Mouse (Mus musculus) layer of hippocampus, adult 11-12 months (tissue): ENCODE measurements around the gene Nup188.

ENCODE experiments used
- DNase-seq: peaks from one replicate; pipeline ENCODE4 v3.0.0; 2022; ENCODE audit warnings: low spot score

Nup188 gene

GRCm38 (mm10) chr2:30286192-30287026 lies at the start of gene Nup188, which contains the start of gene Dolk:
TSS of gene Nup188 (plus strand) at chr2:30286397.
TSS of gene Dolk (minus strand) at chr2:30286334.
- DNase-seq: peak; percentile 96

DNA sequence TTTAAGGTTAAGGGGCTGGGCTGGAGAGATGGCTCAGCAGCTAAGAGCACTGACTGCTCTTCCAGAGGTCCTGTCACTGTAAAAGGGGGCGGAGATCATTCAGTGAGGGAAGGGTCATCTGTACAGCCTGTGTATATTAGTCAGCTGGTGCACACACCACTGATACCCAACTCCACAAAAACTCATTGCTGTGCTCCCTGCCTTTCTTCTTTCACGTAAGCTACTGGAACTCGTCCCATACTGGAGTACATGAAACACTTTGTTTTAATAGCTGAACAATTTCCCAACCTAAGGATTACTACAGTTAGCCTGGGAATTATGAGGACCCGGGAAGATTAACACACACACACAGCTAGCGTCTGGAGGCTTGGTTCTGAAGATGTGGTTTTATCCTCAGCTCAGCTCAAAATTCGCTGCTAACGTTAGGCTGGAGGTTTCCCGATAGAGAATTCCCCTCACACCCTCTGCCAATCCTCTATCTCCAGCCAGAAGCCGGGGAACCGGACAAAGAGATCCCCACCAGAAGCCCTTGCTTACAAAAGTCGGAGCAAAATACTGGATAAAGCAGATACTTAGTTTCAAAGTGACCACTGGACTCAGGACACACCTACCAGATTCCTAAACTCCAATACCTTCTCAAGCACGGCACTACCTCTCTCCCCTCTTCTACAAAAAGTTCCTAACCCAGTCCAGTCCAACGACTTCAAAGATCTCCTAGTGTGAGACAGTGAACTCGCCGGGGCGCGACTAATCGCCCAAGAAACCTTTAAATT lies 49.6 kb upstream of the Nup188 start:
- DNase-seq: no peak

GRCm38 (mm10) chr2:30237199-30237880 lies 48.9 kb upstream of the Nup188 start, which contains the start of gene Lrrc8a:
TSS of gene Lrrc8a (plus strand) at chr2:30237715.
- peak; percentile 100 for DNase-seq

GRCm38 (mm10) chr2:30237881-30238280 lies 48.3 kb upstream of the Nup188 start:
- peak; percentile 65 for DNase-seq

DNA sequence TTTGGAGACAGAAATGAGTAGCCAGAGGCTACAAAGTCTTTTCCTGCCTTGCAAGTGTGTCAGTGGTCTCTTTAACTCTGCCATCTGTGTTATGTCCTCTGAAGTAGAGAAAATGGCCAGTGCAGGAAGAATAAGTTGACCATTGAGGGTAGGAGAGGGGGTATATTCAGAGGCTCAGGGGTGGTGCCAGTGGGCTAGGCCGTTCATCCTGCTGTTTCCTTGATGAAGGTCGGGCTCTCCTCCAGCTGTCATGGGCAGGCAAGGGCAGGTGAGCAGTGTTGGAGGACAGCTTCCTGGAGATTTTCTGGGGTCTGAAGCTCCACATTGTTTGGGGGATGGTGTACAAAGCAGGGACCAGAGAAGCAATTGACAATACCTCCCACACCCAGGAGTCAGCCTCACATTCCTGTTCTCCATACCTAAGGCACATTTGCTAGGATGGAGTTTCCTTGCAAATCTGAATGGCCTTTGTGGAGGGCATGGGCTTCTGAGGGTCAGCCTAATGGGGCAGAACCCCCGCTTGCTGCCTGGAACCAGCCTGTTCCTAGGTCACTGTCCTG lies 47.2 kb upstream of the Nup188 start:
- DNase-seq: no peak

- DNase-seq: no peak
Measured at GRCm38 (mm10) chr2:30239777-30240176, 46.4 kb upstream of the Nup188 start.

- DNase-seq: no peak
Measured at GRCm38 (mm10) chr2:30240267-30240666, 45.9 kb upstream of the Nup188 start, which contains the start of gene Gm28035. TSS of gene Gm28035 (plus strand) at chr2:30240567.

DNA sequence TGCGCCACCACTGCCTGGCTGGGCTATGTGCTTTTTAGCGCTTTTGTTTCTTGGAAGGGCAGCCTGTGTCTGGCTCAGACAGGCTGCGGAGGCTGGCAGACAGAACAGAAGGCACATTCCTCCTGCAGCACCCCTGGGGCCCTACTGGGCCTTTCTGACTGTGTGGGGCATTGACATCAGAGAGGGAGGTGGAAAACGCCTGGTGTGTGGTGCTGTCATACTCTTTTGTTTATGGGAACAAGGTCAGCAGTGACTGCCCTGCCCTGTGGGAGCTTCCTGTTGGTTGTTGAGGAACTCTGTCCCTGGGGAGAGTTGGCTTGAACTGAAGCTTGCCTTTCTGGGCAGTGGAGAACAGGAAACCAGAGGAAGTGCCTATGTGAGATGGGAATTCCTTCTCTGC lies 43.7 kb upstream of the Nup188 start:
- no peak for DNase-seq

DNA sequence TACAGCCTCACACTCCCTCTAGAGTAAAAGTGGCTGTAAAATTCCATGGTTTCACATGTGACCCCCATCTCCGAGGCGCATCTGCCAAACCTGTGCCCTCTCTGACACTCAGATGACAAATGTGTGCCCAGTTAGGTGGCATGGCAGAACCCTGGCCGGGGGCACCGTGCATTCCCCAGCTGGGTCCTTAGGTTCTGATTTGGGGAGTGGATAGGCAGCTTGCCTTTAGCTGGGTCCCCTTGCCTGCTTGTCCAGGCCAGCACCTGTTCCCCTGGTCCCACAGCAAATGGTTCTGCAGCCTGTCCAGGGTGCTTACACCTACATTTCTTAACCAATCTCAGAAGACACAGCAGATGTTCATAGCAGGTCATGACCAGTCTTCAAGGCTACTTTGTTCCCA lies 42.8 kb upstream of the Nup188 start:
- no peak for DNase-seq

GRCm38 (mm10) chr2:30244595-30245178 lies 41.5 kb upstream of the Nup188 start:
- no peak for DNase-seq

- DNase-seq: no peak
Measured at GRCm38 (mm10) chr2:30247036-30247435, 39.2 kb upstream of the Nup188 start.

DNA sequence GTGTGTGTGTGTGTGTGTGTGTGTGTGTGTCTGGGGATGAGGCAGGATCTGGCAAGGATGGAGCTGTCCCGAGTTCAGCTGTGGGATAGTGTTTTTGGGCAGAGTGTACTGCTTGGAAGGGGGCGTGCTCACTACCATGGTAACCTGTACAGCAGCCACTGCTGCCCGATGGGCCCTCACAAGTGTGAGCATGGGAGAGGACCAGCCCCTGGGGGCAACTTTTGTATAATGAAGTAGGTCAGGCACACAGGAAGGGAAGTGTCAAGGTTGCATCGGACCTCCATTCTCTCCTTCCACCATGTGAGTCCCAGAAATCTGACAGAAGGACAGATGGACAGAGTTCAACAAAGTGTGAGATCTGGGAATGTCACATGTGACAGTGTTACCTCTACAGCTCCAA lies 38.5 kb upstream of the Nup188 start:
- no peak for DNase-seq

- no peak for DNase-seq
Measured at GRCm38 (mm10) chr2:30249182-30249581, 37.0 kb upstream of the Nup188 start.

GRCm38 (mm10) chr2:30250166-30251128 lies 35.8 kb upstream of the Nup188 start:
- no peak for DNase-seq

- DNase-seq: no peak
Measured at GRCm38 (mm10) chr2:30251417-30252104, 34.6 kb upstream of the Nup188 start.

GRCm38 (mm10) chr2:30252521-30252920 lies 33.7 kb upstream of the Nup188 start:
- no peak for DNase-seq

- no peak for DNase-seq
Measured at GRCm38 (mm10) chr2:30253809-30254208, 32.4 kb upstream of the Nup188 start.

DNA sequence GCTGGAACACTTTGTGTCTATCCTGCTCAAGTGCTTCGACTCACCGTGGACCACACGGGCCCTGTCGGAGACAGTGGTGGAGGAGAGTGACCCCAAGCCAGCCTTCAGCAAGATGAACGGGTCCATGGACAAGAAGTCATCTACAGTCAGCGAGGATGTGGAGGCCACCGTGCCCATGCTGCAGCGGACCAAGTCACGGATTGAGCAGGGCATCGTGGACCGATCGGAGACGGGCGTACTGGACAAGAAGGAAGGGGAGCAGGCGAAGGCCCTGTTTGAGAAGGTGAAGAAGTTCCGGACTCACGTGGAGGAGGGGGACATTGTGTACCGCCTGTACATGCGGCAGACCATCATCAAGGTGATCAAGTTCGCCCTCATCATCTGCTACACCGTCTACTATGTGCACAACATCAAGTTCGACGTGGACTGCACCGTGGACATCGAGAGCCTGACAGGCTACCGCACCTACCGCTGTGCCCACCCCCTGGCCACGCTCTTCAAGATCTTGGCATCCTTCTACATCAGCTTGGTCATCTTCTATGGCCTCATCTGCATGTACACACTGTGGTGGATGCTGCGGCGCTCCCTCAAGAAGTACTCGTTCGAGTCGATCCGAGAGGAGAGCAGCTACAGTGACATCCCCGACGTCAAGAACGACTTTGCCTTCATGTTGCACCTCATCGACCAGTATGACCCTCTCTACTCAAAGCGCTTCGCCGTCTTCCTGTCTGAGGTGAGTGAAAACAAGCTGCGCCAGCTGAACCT lies 30.4 kb upstream of the Nup188 start:
- no peak for DNase-seq
